Mouse (Mus musculus) myocyte (in vitro differentiated cells): ENCODE data around the gene Adamts12. TPM values are rescaled to one million over a fixed set of nuclear protein-coding genes. Genes with fewer than 3 reads are reported as not detected.

Experiments
- H3K27me3 ChIP-seq: one replicate; pipeline ENCODE4 v1.6.1; 2011; ENCODE audit not compliant: control insufficient read depth, insufficient read depth, insufficient read length
- H3K36me3 ChIP-seq: one replicate; pipeline ENCODE4 v1.6.1; 2011; ENCODE audit not compliant: control insufficient read depth, insufficient read depth
- H3K4me2 ChIP-seq: one replicate; pipeline ENCODE4 v1.6.1; 2011; ENCODE audit warnings: low read depth, control low read depth
- H3K4me3 ChIP-seq: one replicate; pipeline ENCODE4 v1.5.1; 2011; ENCODE audit warnings: mild to moderate bottlenecking, control low read depth, moderate library complexity
- H3K79me2 ChIP-seq: one replicate; pipeline ENCODE4 v1.6.1; 2011; ENCODE audit not compliant: control insufficient read depth, insufficient read depth
- H3ac ChIP-seq: one replicate; pipeline ENCODE4 v1.6.1; 2011; ENCODE audit not compliant: control insufficient read depth, insufficient read length
- CEBPB ChIP-seq: IDR thresholded peaks from 2 replicates; pipeline ENCODE4 v1.6.1; 2011; ENCODE audit warnings: mild to moderate bottlenecking, moderate library complexity; ENCODE audit not compliant: poor library complexity, insufficient read depth, severe bottlenecking
- E2F4 ChIP-seq: IDR thresholded peaks from one replicate; pipeline ENCODE4 v1.6.1; 2011; ENCODE audit warnings: mild to moderate bottlenecking, control low read depth, moderate library complexity; ENCODE audit not compliant: insufficient read depth
- MAX ChIP-seq: IDR thresholded peaks from one replicate; pipeline ENCODE4 v1.6.1; 2011; ENCODE audit warnings: low read depth, mild to moderate bottlenecking, control low read depth
- MYOD1 ChIP-seq, 3 experiments: IDR thresholded peaks; one replicate each; pipeline ENCODE4 v1.6.1; 2011; ENCODE audit warnings: control low read depth in 2 of 3, low read depth in 2 of 3, mild to moderate bottlenecking in 2 of 3, moderate library complexity in 1 of 3; ENCODE audit not compliant: insufficient read length in 2 of 3, control insufficient read depth in 1 of 3
- MYOG ChIP-seq, 3 experiments: IDR thresholded peaks; one replicate each; pipeline ENCODE4 v1.6.1; 2011; ENCODE audit warnings: control low read depth in 2 of 3, low read depth in 2 of 3, mild to moderate bottlenecking in 2 of 3; ENCODE audit not compliant: insufficient read length in 2 of 3, control insufficient read depth in 1 of 3, insufficient read depth in 1 of 3
- POLR2A ChIP-seq: IDR thresholded peaks from one replicate; pipeline ENCODE4 v1.6.1; 2011; ENCODE audit warnings: low read depth, mild to moderate bottlenecking, control low read depth, moderate library complexity; ENCODE audit not compliant: insufficient read length
- POLR2AphosphoS2 ChIP-seq: IDR thresholded peaks from one replicate; pipeline ENCODE4 v1.6.1; 2011; ENCODE audit warnings: low read depth, control low read depth; ENCODE audit not compliant: insufficient read length
- REST ChIP-seq: IDR thresholded peaks from one replicate; pipeline ENCODE4 v1.6.1; 2011; ENCODE audit warnings: mild to moderate bottlenecking, control low read depth, moderate library complexity; ENCODE audit not compliant: insufficient read depth, insufficient read length
- SRF ChIP-seq: IDR thresholded peaks from one replicate; pipeline ENCODE4 v1.6.1; 2011; ENCODE audit warnings: low read depth; ENCODE audit not compliant: control insufficient read depth, insufficient read length
- TCF12 ChIP-seq: IDR thresholded peaks from one replicate; pipeline ENCODE4 v1.6.1; 2011; ENCODE audit warnings: mild to moderate bottlenecking, control low read depth; ENCODE audit not compliant: poor library complexity, insufficient read depth, severe bottlenecking
- TCF3 ChIP-seq: IDR thresholded peaks from one replicate; pipeline ENCODE4 v1.6.1; 2011; ENCODE audit warnings: low read depth, control low read depth; ENCODE audit not compliant: insufficient read length
- USF1 ChIP-seq: IDR thresholded peaks from one replicate; pipeline ENCODE4 v1.6.1; 2011; ENCODE audit warnings: low read depth, mild to moderate bottlenecking, control low read depth, moderate library complexity
- polyA plus RNA-seq: library from polyadenylated mRNA; unstranded; fragments of >200 nt; fragmentation: generic; extraction: Trizol; gene quantifications from one replicate; pipeline ENCODE4 v1.2.1, GENCODE M21; 2012; ENCODE audit warnings: missing spikeins

Adamts12 gene
- polyA plus RNA-seq, 1 experiment: 0.55 TPM

GRCm38 (mm10) chr15:11174842-11175241 lies 110.3 kb downstream of the Adamts12 start:
- peak overlapping the region; percentile 65 for H3ac ChIP-seq
- H3K79me2 ChIP-seq: no peaks in the 10 kb centered on the region
- no peak overlapping the region for H3K4me2 ChIP-seq
- no peaks in the 10 kb centered on the region for H3K27me3 ChIP-seq
- TF ChIP-seq MYOD1 (IDR thresholded peaks at IDR 0.05; ENCODE audit: control insufficient read depth in 1 of 3, insufficient read length in 2 of 3, low read depth in 2 of 3) (peak in 1 of 3 experiments; percentile 24), TCF12 (no peak), POLR2AphosphoS2 (no peak), POLR2A (no peak), SRF (no peak), CEBPB (no peak), REST (no peak), USF1 (no peak), MYOG (IDR thresholded peaks at IDR 0.05; ENCODE audit: control insufficient read depth in 1 of 3, insufficient read depth in 1 of 3, insufficient read length in 2 of 3, low read depth in 2 of 3) (peak in 1 of 3 experiments; percentile 13), MAX (no peak), TCF3 (no peak), E2F4 (no peak)
- no peaks in the 10 kb centered on the region for H3K36me3 ChIP-seq
- H3K4me3 ChIP-seq: no peak overlapping the region

- H3K36me3 ChIP-seq: no peaks in the 10 kb centered on the region
- H3K27me3 ChIP-seq: no peaks in the 10 kb centered on the region
- H3ac ChIP-seq: no peak overlapping the region
- TF ChIP-seq CEBPB: no peak
- TF ChIP-seq MAX: no peak
- TF ChIP-seq MYOD1 (IDR thresholded peaks at IDR 0.05; ENCODE audit: control insufficient read depth in 1 of 3, insufficient read length in 2 of 3, low read depth in 2 of 3): no peak
- H3K79me2 ChIP-seq: no peaks in the 10 kb centered on the region
- H3K4me2 ChIP-seq: no peak overlapping the region
- no peak overlapping the region for H3K4me3 ChIP-seq
Observed at GRCm38 (mm10) chr15:11177448-11177847, 112.9 kb downstream of the Adamts12 start.

GRCm38 (mm10) chr15:11179751-11180169 lies 115.2 kb downstream of the Adamts12 start:
- Histone ChIP-seq H3K79me2 (no peaks in the 10 kb centered on the region), H3ac (no peak overlapping the region), H3K4me2 (no peak overlapping the region), H3K27me3 (no peaks in the 10 kb centered on the region), H3K4me3 (no peak overlapping the region), H3K36me3 (no peaks in the 10 kb centered on the region)
- TF ChIP-seq POLR2AphosphoS2 (no peak), SRF (no peak), MYOD1 (IDR thresholded peaks at IDR 0.05; ENCODE audit: control insufficient read depth in 1 of 3, insufficient read length in 2 of 3, low read depth in 2 of 3) (peak in 2 of 3 experiments; percentile 35 to 81), E2F4 (no peak), MAX (no peak), TCF12 (no peak)

- H3K36me3 ChIP-seq: no peaks in the 10 kb centered on the region
- no peak overlapping the region for H3ac ChIP-seq
- H3K4me3 ChIP-seq: no peak overlapping the region
- TF ChIP-seq MAX (no peak), MYOG (IDR thresholded peaks at IDR 0.05; ENCODE audit: control insufficient read depth in 1 of 3, insufficient read depth in 1 of 3, insufficient read length in 2 of 3, low read depth in 2 of 3) (no peak), CEBPB (no peak), TCF12 (no peak), SRF (no peak), E2F4 (no peak)
- no peaks in the 10 kb centered on the region for H3K79me2 ChIP-seq
- H3K4me2 ChIP-seq: no peak overlapping the region
- H3K27me3 ChIP-seq: no peaks in the 10 kb centered on the region
Observed at GRCm38 (mm10) chr15:11186711-11187110, 122.1 kb downstream of the Adamts12 start.

- Histone ChIP-seq H3ac (no peak overlapping the region), H3K4me3 (no peak overlapping the region), H3K79me2 (no peaks in the 10 kb centered on the region), H3K27me3 (no peaks in the 10 kb centered on the region), H3K36me3 (no peaks in the 10 kb centered on the region), H3K4me2 (no peak overlapping the region)
- TF ChIP-seq POLR2A (no peak), TCF3 (no peak), SRF (no peak), TCF12 (no peak), MYOD1 (IDR thresholded peaks at IDR 0.05; ENCODE audit: control insufficient read depth in 1 of 3, insufficient read length in 2 of 3, low read depth in 2 of 3) (no peak), MAX (no peak), E2F4 (no peak), POLR2AphosphoS2 (no peak), CEBPB (no peak), REST (no peak), MYOG (IDR thresholded peaks at IDR 0.05; ENCODE audit: control insufficient read depth in 1 of 3, insufficient read depth in 1 of 3, insufficient read length in 2 of 3, low read depth in 2 of 3) (no peak), USF1 (no peak)
Observed at GRCm38 (mm10) chr15:11190447-11190846, 125.9 kb downstream of the Adamts12 start.

- no peaks in the 10 kb centered on the region for H3K27me3 ChIP-seq
- no peak overlapping the region for H3ac ChIP-seq
- no peaks in the 10 kb centered on the region for H3K36me3 ChIP-seq
- TF ChIP-seq POLR2AphosphoS2 (no peak), MAX (no peak), TCF3 (no peak), MYOD1 (IDR thresholded peaks at IDR 0.05; ENCODE audit: control insufficient read depth in 1 of 3, insufficient read length in 2 of 3, low read depth in 2 of 3) (no peak), USF1 (no peak), CEBPB (no peak), MYOG (IDR thresholded peaks at IDR 0.05; ENCODE audit: control insufficient read depth in 1 of 3, insufficient read depth in 1 of 3, insufficient read length in 2 of 3, low read depth in 2 of 3) (no peak), SRF (no peak), E2F4 (no peak), REST (no peak), POLR2A (no peak), TCF12 (no peak)
- no peak overlapping the region for H3K4me3 ChIP-seq
- H3K79me2 ChIP-seq: no peaks in the 10 kb centered on the region
- H3K4me2 ChIP-seq: no peak overlapping the region
Observed at GRCm38 (mm10) chr15:11192762-11193161, 128.2 kb downstream of the Adamts12 start.
